Mouse (Mus musculus) liver, adult (tissue): ENCODE measurements around the gene Gm10031.
"Not testable (repeated sequence)": the region's sequence is repeated elsewhere in the genome, so short reads cannot be mapped to it uniquely, and the experiment has no call there.

Experiments used
- GATA4 ChIP-seq: IDR thresholded peaks from 2 replicates; pipeline ENCODE4 v1.6.1; 2014; ENCODE audit warnings: mild to moderate bottlenecking, low read length; ENCODE audit not compliant: insufficient replicate concordance

Gm10031 gene

DNA sequence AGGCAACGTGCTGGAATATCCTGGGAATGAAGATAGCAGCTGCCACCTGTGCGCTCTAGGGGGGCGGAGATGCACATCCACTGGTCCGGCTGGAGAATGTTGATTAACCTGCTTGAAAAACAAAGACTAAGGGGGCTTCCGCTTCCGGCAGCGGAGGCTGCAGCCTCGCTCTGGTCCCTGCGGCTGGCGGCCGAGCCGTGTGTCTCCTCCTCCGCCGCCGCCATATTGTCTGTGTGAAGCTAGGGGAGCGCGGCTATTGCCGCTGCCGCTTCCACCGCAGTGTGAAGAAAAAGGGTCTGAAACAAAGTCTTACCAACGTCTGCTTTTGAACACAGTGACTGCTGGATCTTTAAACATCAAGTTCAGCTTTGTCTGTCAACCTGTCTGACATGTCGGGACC is at the start of gene Gm10031:
Gene Gm10031, plus strand, starts transcription at position 171 of the 400 bp plus-strand sequence.
- not testable (repeated sequence) for TF ChIP-seq GATA4

- no peak for TF ChIP-seq GATA4
Observed at GRCm38 (mm10) chr1:156474854-156475253, 49.0 kb upstream of the Gm10031 start.

GRCm38 (mm10) chr1:156476016-156476415 is 47.8 kb upstream of the Gm10031 start:
- no peak for TF ChIP-seq GATA4

DNA sequence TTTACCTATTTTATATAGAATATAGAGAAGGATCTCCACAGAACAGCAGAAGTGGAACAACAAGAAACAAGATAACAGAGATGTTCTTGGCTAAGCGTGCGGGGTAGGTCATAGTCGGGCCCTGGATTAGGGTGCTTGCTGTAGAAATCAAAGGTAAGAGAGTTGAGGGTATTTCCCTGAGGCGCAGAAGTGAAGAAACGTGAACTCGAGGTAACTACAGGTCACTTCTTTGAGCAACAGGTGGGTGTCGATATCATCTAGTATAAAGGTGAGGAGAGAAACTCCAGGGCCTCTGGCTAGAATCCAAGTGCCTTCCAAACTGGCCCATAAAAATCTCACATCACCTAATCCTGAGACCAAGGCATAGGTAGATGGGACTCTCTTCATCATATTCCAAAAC is 47.3 kb upstream of the Gm10031 start:
- TF ChIP-seq GATA4 = no peak

- TF ChIP-seq GATA4 = no peak
Observed at GRCm38 (mm10) chr1:156481826-156482225, 42.0 kb upstream of the Gm10031 start.

DNA sequence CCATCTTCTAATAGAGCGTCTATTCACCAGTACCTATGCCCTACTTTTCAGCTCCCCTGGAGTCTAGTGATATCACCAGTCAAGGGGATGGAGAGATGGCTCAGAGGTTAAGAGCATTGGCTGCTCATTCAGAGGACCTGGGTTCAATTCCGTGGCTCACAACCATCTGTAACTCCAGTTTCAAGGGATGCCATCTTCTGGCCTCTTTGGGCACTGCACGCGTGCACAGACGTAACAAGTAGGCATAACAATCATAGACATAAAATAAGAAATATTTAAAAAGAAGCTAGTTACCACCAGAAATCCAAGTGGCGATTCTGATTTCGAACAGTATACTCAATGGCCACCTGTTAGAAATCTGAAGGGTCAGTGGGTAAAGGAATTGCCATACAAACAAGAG is 36.3 kb upstream of the Gm10031 start:
- TF ChIP-seq GATA4 = no peak

DNA sequence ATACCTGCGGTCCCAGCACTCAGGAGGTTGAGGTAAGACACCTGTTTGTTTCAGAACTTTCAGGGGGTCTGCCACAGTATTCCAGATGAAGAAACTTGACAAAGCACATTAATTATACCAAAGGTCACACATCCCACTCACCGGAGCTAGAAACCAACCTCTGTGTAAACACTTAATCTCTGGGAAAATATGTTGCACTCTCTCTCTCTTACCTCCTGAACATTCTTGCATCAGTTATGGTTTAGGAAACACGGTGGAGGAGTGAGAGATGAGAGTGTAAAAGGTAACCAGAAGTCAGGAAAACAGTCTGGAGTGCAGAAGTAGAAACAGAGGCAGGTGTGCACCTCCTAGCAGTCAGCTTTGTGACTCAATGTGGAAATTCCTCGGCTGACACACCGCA is 35.8 kb upstream of the Gm10031 start:
- no peak for TF ChIP-seq GATA4

DNA sequence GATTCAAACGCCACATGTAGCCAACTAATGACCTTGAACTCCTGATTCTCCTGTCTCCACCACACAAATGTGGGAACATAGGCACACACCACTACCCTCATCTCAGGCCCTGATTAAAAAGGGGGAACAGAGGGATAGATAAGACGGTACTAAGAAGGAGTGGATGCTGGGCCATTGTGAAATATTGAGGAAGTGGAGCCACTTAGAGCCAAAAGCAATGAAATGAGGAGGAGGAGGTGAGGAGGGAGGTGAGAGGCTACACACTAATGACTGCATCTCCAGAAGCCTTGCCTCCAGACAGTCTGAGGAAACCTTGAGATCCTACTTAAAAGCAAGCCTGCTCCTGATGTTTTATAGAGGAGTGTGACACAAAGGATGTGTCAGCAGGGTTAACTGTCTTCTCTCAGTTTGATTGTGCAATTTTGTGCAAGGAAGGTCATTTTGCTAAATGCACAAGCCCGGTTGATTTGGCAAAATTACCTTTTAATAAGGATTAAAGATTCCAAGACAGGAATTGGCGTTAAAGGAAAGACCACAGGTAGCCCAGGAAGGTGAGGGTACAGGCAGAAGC is 32.5 kb upstream of the Gm10031 start:
- TF ChIP-seq GATA4 = no peak

DNA sequence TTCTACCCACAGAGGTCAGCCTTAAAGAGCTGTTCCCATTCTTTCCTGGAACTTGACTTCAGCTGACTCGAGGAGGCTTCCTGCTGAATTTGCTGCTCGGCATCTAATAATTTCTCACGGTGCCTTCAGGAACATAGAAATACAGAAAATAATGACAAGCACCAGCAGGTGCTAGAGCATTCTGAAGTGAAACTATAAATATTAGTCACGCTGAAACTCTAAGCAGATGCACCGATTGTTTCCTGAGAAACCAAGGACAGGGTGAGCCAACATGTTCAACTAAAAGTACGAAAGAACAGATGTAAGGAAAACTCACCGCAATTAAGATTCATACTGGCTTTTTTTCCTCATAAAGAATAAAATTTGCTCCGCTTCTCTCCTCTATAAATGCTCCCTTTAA is 28.8 kb upstream of the Gm10031 start:
- TF ChIP-seq GATA4 = no peak

DNA sequence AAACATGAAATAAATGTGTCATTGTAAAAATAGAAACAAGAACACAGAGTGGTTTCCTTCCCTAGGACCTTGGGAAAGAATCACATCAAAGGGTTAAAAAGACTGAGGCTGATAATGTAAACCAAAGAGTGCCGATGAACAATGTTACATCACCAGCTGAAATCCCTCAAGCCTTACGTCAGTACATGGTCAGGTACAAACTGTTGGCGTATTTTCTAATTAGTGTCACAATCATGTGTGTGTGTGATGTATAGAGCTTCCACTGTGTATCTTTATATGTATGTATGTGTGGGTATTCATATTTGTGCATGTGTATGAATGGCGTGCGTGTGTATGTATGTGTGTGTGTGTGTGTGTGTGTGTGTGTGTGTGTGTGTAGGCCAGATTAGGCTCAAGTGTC is 26.9 kb upstream of the Gm10031 start:
- TF ChIP-seq GATA4 = no peak

GRCm38 (mm10) chr1:156504945-156505523 is 18.8 kb upstream of the Gm10031 start:
- TF ChIP-seq GATA4 = no peak

DNA sequence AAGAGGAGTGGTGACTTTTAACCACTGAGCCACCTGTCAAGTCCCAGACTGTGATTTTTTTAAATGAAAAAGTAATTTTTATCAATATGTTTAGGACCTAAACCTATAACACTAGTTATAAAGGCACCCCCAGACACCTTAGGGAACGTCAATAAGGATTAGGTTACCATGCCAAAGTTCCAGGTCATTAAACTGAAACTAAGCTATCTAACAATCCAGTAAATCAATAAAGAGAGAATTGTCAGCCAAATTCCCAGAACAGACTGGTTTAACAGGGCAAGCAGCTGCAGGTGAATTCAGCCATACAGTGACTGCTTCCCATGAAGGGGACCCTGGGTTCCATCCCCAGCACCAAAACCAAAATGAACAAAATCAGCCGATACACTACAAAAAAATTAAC is 17.9 kb upstream of the Gm10031 start:
- no peak; the same call in 1 of the 2 replicates for TF ChIP-seq GATA4

DNA sequence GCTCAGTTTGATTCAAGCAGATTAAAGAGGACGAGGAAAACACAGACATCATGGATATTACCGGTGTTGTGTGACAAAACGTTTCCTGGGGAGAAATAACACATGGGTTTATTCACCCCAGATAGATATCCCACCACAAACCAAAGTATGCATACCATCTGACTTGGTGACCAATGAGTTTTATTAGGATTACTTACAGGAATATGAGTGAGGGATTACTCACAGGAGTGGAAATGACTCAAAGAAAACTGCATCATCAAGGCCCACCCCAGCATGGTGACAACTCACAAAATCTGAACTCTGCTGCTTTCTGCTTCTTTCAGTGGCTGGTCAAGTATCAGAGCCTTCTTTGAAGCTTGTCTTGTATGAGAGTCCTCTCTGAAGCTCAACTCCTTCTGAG is 16.1 kb upstream of the Gm10031 start:
- no peak for TF ChIP-seq GATA4

GRCm38 (mm10) chr1:156520136-156520780 is 3.6 kb upstream of the Gm10031 start:
- no peak for TF ChIP-seq GATA4

- TF ChIP-seq GATA4 = no peak
Observed at GRCm38 (mm10) chr1:156521796-156522517, 1.9 kb upstream of the Gm10031 start.

- TF ChIP-seq GATA4 = no peak
Observed at GRCm38 (mm10) chr1:156533483-156533882, 9.7 kb downstream of the Gm10031 start.
